Mouse (Mus musculus) heart, adult 2 months (tissue): ENCODE data around the gene Tmed10.

ENCODE experiments used
- CTCF ChIP-seq: fragments of 200-600 bp; IDR thresholded peaks from 2 replicates; pipeline ENCODE4 v1.8.1; 2022; ENCODE audit warnings: antibody characterized with exemption, mild to moderate bottlenecking, moderate library complexity
- EP300 ChIP-seq: fragments of 200-500 bp; IDR thresholded peaks from 2 replicates; pipeline ENCODE4 v1.6.1; 2011; ENCODE audit warnings: low read depth, low read length, control low read depth; ENCODE audit not compliant: insufficient read depth
- POLR2A ChIP-seq: fragments of 200-500 bp; IDR thresholded peaks from 2 replicates; pipeline ENCODE4 v1.6.1; 2011; ENCODE audit warnings: mild to moderate bottlenecking, low read depth, low read length, control low read depth; ENCODE audit not compliant: insufficient read depth

GRCm38 (mm10) chr12:85298835-85299180 lies 75.8 kb downstream of the Tmed10 start:
- TF ChIP-seq EP300 (no peak), POLR2A (no peak), CTCF (no peak)
